Comparison of ENCODE assay signal across 11 mouse cellular contexts in the genomic region with DNA sequence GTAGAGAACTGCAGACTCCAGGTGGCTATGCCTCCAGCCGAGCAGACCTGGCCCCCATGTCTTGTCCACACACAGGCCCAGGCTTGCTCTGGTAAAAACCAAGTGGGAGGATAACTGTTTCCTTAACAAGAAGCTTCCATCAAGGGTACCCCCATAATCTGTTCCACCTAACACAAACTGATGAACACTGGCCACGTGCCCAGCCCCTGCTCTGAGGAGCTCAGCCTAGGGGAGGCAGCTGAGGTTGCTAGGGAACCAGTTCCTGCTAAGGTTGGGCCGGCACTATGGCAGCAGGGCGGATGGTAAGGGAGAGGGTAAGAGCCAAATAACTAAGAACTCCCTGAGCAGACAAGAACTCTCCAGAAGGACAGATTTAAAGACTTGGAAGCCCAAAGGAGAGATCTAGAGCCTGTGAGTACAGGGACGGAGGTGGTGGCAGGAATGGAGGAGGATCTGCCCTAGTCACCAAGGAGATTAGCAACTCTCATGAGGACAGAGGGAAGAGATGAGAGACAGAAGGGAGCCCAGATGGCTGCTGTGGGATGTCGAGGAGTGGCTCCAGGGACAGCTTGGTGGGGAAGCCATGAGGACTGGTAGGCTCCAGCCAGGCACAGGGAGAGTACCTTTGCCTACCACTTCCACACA. TPM values are rescaled to one million over a fixed set of nuclear protein-coding genes. Genes with fewer than 3 reads are reported as not detected.
DNase-seq lines count a peak whose midpoint lies in the region; ATAC-seq lines count a peak whose summit lies in the region.
"Had no signal": no experiment of that assay in that cellular context is flagged by ENCODE, and none has a peak within 500 bp of the region (broad histone marks: within the 10 kb centered on the region; RNA-seq: fewer than 3 reads in every experiment).

No protein-coding gene starts in this region.

- no peak overlapping the region for H3K4me3 ChIP-seq in forebrain, embryonic 14.5 days (ENCODE audit: low read depth, low read length)
- no peak overlapping the region for H3K4me3 ChIP-seq in midbrain, embryonic 16.5 days (ENCODE audit: low read depth, low read length)
- H3K4me3 ChIP-seq: heart, embryonic 13.5 days; myocyte had no signal

- no peaks in the 10 kb centered on the region for H3K9me3 ChIP-seq in forebrain, embryonic 14.5 days (replicated peaks; ENCODE audit: control insufficient read depth, low read length)
- H3K9me3 ChIP-seq in midbrain, embryonic 16.5 days (replicated peaks; ENCODE audit: control insufficient read depth, low read length, poor library complexity, severe bottlenecking), result no peaks in the 10 kb centered on the region
- H3K9me3 ChIP-seq: G1E; heart, embryonic 13.5 days had no signal

- H3K4me2 ChIP-seq in forebrain, embryonic 14.5 days (ENCODE audit: low read length), result no peak overlapping the region
- H3K4me2 ChIP-seq in midbrain, embryonic 16.5 days (ENCODE audit: low read length), result no peak overlapping the region
- H3K4me2 ChIP-seq: heart, embryonic 13.5 days had no signal

- peak; percentile 65; the same call in 1 of the 2 replicates for ATAC-seq in forebrain, embryonic 14.5 days
- no peak for ATAC-seq in midbrain, embryonic 16.5 days
- no peak for ATAC-seq in megakaryocyte, adult 5-6 weeks (ENCODE audit: poor library complexity, severe bottlenecking)
- ATAC-seq: liver, postnatal 0 days had no signal

- H3K4me1 ChIP-seq in forebrain, embryonic 14.5 days (ENCODE audit: control insufficient read depth, insufficient read depth, low read length), result peaks cover 28% of the 10 kb centered on the region
- peaks cover 35% of the 10 kb centered on the region for H3K4me1 ChIP-seq in midbrain, embryonic 16.5 days (ENCODE audit: control insufficient read depth, insufficient read depth, low read length)

- 37% methylated on average over 6 of the region's 6 CpGs for WGBS in forebrain, embryonic 14.5 days
- 38% methylated on average over 6 of the region's 6 CpGs for WGBS in midbrain, embryonic 16.5 days

- no peak overlapping the region for H3K9ac ChIP-seq in forebrain, embryonic 14.5 days (ENCODE audit: low read length)
- H3K9ac ChIP-seq in midbrain, embryonic 16.5 days (ENCODE audit: low read depth, low read length), result no peak overlapping the region
- H3K9ac ChIP-seq: heart, embryonic 13.5 days; liver, postnatal 0 days had no signal

- peak overlapping the region; percentile 9; the same call in 1 of the 2 replicates for H3K27ac ChIP-seq in forebrain, embryonic 14.5 days (ENCODE audit: low read depth, low read length)
- H3K27ac ChIP-seq in midbrain, embryonic 16.5 days (ENCODE audit: low read length), result peak overlapping the region; percentile 35; the same call in 1 of the 2 replicates
- H3K27ac ChIP-seq: heart, embryonic 13.5 days had no signal

- no peaks in the 10 kb centered on the region for H3K36me3 ChIP-seq in forebrain, embryonic 14.5 days (ENCODE audit: control insufficient read depth, insufficient read depth, low read length)
- H3K36me3 ChIP-seq in midbrain, embryonic 16.5 days (ENCODE audit: control insufficient read depth, insufficient read depth, low read length), result no peaks in the 10 kb centered on the region
- H3K36me3 ChIP-seq: G1E; heart, embryonic 13.5 days had no signal

- peak; percentile 75 for DNase-seq in cerebellum, adult 9-11 months
- DNase-seq in forebrain, embryonic 14.5 days (ENCODE audit: low spot score), result peak; percentile 72
- DNase-seq in layer of hippocampus, postnatal 10 days (ENCODE audit: low spot score in 2 of 2), result peak; percentile 74 to 77
- no peak for DNase-seq in heart, adult 8-10 months (ENCODE audit: low spot score)
- DNase-seq in urinary bladder, postnatal 14 days (ENCODE audit: low spot score), result no peak
- DNase-seq: liver, postnatal 0 days had no signal

- H3K27me3 ChIP-seq in forebrain, embryonic 14.5 days (replicated peaks; ENCODE audit: control insufficient read depth, insufficient read depth, low read length), result no peaks in the 10 kb centered on the region
- no peaks in the 10 kb centered on the region for H3K27me3 ChIP-seq in midbrain, embryonic 16.5 days (ENCODE audit: control insufficient read depth, insufficient read depth, low read depth, low read length)

RNA-seq across cellular contexts. Expression of a gene that starts 35.9 kb away (rescaled TPM):
- 25.2 and 35.3 TPM in 2 replicates for polyA plus RNA-seq in forebrain, embryonic 14.5 days (2014; fragmentation: Nextera tagmentation; extraction: Ambion mirVana)
- 100 to 1,000 TPM; 168 to 185 TPM for total RNA-seq in layer of hippocampus, postnatal 10 days (2021)
- polyA plus RNA-seq in midbrain, embryonic 16.5 days (2015; fragmentation: Nextera tagmentation; extraction: Ambion mirVana), result 59.1 and 61.4 TPM in 2 replicates
- 1 to 10 TPM; 3.8 to 6.3 (median 4.7) TPM for total RNA-seq in heart, adult 8-10 months (2022)
- total RNA-seq in megakaryocyte, adult 5-6 weeks (2015), result 0.07 TPM in 1 of 2 replicates, not detected in the other
- not detected in 2 replicates for total RNA-seq in megakaryocyte, adult 5-6 weeks (2017)
- polyA plus RNA-seq: G1E; liver, postnatal 0 days had no signal

Comparison
In these comparisons a context has a peak if more than half of its experiments do, and no peak if none do; other contexts are left out.
1. DNase-seq: peak in cerebellum, adult 9-11 months (single experiment), forebrain, embryonic 14.5 days (single experiment) and layer of hippocampus, postnatal 10 days (2 of 2); none in heart, adult 8-10 months (single experiment) and urinary bladder, postnatal 14 days (single experiment).
2. RNA of a gene that starts 35.9 kb away (total RNA-seq): 168 to 185 TPM in layer of hippocampus, postnatal 10 days; 3.8 to 6.3 TPM in heart, adult 8-10 months and 0.07 TPM in megakaryocyte, adult 5-6 weeks; every median in the first group is over 10 times any median in the second.